Mouse (Mus musculus): ENCODE measurements around the gene Fntb.

DNA sequence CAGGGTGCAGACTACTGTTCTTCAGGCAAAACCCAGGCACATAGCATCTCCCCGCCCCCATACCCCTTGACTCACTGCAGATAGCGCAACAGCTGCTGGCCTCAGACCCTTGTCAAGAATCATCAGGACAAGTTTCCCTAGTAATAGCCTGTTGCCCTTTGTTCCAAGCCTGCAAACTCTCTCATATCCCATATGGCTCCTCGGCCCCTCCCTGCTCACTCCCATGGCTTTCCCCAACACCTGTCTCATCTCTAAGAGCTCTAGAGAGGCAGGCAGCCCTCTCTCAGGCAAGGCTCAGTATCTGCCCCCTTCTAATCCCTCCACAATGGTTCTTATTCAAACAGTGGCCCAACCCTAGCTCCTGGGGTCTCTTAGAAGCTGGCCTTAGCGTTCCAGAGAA is 55.2 kb downstream of the Fntb start:
- TF ChIP-seq TAL1 (conservative IDR thresholded peaks at IDR 0.05; ENCODE audit: low read depth, low read length) (no peak), GATA1 (IDR thresholded peaks at IDR 0.05; ENCODE audit: borderline replicate concordance, low read length) (no peak), CTCF (IDR thresholded peaks at IDR 0.05; ENCODE audit: low read depth, low read length) (no peak), GATA2 (IDR thresholded peaks at IDR 0.05; ENCODE audit: borderline replicate concordance, low read depth, low read length) (no peak)
